Mouse (Mus musculus) liver, embryonic 14.5 days (tissue): ENCODE results near the gene Thsd4.

Source experiments
- CTCF ChIP-seq: IDR thresholded peaks from 2 replicates; pipeline ENCODE4 v1.5.1; 2016; ENCODE audit warnings: antibody characterized with exemption, low read depth, control low read depth
- EP300 ChIP-seq: IDR thresholded peaks from 2 replicates; pipeline ENCODE4 v1.6.1; 2016; ENCODE audit warnings: antibody characterized with exemption, low read depth

DNA sequence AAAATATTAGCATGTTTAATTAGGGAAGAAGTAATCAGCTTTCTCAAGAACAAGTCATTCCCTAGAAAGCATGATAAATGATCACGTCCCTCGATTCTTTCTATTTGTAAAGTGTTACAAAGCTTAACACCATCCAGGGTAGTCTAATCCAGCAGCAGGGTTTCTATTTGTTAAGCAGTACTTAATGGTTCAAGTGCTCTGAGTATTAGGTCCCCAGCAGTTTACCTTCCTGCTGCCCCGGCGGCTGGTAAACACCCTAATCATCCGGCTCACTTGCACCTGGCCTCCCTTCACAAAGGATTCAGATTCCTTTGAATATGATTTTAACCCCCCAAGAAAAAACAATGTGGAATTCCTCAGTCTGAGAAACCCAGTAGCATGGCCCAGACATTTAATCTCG, 326.9 kb downstream of the Thsd4 start:
- TF ChIP-seq CTCF (no peak), EP300 (no peak)
